Mouse (Mus musculus) embryonic facial prominence, embryonic 11.5 days (tissue): Measurements from ENCODE around the gene Zfp72. TPM values are rescaled to one million over a fixed set of nuclear protein-coding genes. Genes with fewer than 3 reads are reported as not detected.

ENCODE experiments used
- microRNA counts: library from miRNA; unstranded; fragments of <30 nt; microRNA quantifications from one replicate; lab custom pipeline; 2016
- microRNA-seq: library from miRNA; unstranded; fragments of <30 nt; microRNA quantifications from one replicate; pipeline ENCODE4, GENCODE M21; 2016; ENCODE audit warnings: borderline number of aligned reads
- polyA plus RNA-seq: library from polyadenylated mRNA; unstranded; fragments of >200 nt; fragmentation: Nextera tagmentation; extraction: Ambion mirVana; gene quantifications from 2 replicates; pipeline ENCODE4 v1.2.1, GENCODE M21; 2014

The Zfp72 gene
- polyA plus RNA-seq, 1 experiment from 2014 or later: 8.4 TPM

MicroRNA genes within 50 kb of the gene (microRNA counts, 519-probe panel; counts per million panel counts)
- microRNA mmu-miR-692 (lab: Ali Mortazavi, UCI): not detected

Small RNAs within 50 kb of the gene (microRNA-seq; reads per million reads assigned to microRNA genes)
- gene Mir692-3: not detected

Other genes with a start within 250 kb of the Zfp72 start
- gene Exoc3, start 182.1 kb downstream of the Zfp72 start, polyA plus RNA-seq: 67.4 and 80.6 TPM in 2 replicates
- gene Ahrr, start 98.5 kb downstream of the Zfp72 start, polyA plus RNA-seq: 0.95 and 1.5 TPM in 2 replicates
- 139 and 142 TPM in 2 replicates for gene Pdcd6, start 73.3 kb downstream of the Zfp72 start, polyA plus RNA-seq
- gene Sdha, start 40.6 kb downstream of the Zfp72 start, polyA plus RNA-seq: 228 and 235 TPM in 2 replicates
- gene Ccdc127, start 40.5 kb downstream of the Zfp72 start, polyA plus RNA-seq: 69.0 and 73.7 TPM in 2 replicates
- gene Lrrc14b, start 26.8 kb downstream of the Zfp72 start, polyA plus RNA-seq: not detected in 2 replicates
- 68.4 and 74.2 TPM in 2 replicates for gene Ftl1-ps1, start 8.9 kb upstream of the Zfp72 start, polyA plus RNA-seq
- 23.3 and 25.6 TPM in 2 replicates for gene Zfp825, start 103.2 kb upstream of the Zfp72 start, polyA plus RNA-seq
- gene Erap1, start 248.7 kb upstream of the Zfp72 start, polyA plus RNA-seq: 4.6 and 6.6 TPM in 2 replicates